Mouse (Mus musculus) myocyte (in vitro differentiated cells): ENCODE measurements at regions not wholly inside any gene's neighbourhood (a gene's known extent, or its start where the extent isn't known, plus 50 kb on each side); places are given as distances from the start of the nearest gene placed in this dataset.

Source experiments
- E2F4 ChIP-seq: IDR thresholded peaks from one replicate; pipeline ENCODE4 v1.6.1; 2011; ENCODE audit warnings: mild to moderate bottlenecking, control low read depth, moderate library complexity; ENCODE audit not compliant: insufficient read depth
- POLR2A ChIP-seq: IDR thresholded peaks from one replicate; pipeline ENCODE4 v1.6.1; 2011; ENCODE audit warnings: low read depth, mild to moderate bottlenecking, control low read depth, moderate library complexity; ENCODE audit not compliant: insufficient read length
- REST ChIP-seq: IDR thresholded peaks from one replicate; pipeline ENCODE4 v1.6.1; 2011; ENCODE audit warnings: mild to moderate bottlenecking, control low read depth, moderate library complexity; ENCODE audit not compliant: insufficient read depth, insufficient read length
- SRF ChIP-seq: IDR thresholded peaks from one replicate; pipeline ENCODE4 v1.6.1; 2011; ENCODE audit warnings: low read depth; ENCODE audit not compliant: control insufficient read depth, insufficient read length

DNA sequence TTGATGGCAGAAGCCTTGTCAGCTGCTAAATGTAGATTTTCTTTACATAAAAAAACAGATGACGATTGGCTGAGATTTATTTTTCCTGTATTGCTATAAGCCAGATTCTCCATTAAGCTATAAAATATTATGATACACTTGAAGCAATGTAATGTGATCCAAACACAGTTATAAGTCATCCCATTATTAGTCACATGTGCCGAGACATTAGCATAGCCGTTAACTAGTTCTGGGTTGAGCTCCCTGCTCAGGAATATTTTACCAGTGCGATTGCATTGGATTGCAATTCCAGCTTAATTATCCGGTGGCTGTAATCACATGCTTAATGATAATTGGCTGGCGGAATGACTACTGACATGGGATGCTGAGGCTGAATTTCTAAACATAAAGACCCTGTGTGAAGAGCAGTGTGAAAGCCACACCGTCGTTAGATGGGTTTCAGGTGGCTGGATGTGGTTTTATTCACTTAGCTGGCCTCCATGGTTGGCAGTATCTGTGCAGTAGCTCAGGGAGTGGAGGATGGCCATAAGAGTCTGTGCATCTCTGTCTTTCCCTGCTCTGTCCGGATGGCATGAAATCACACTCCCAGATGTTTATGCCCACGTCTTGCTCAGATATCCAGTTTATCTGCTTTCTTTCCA lies 344.7 kb downstream of the Slc4a3 start:
- TF ChIP-seq POLR2A = no peak
- no peak for TF ChIP-seq REST
- no peak for TF ChIP-seq E2F4
- no peak for TF ChIP-seq SRF
